Comparison of ENCODE assay signal across 23 mouse cellular contexts in the genomic region with DNA sequence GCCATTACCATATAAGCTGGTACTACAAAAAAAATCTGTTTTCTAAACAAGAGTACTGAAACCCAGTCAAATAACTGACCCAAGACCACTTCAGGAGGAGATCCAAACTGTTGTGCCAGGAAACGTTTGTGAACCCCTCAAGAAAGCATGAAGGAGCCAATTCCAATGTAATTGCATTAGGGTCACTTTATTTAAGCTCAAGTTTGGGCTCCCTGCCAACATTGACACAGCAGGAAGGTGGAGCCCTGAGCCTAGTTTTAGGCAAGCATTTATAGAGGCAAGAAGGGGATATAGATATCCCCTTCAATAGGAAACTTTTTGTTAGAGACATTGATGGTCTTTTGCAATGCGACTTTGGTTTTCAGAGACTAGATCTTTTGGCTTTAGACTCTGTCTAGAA.
DNase-seq lines count a peak whose midpoint lies in the region; ATAC-seq and TF ChIP-seq lines count a peak whose summit lies in the region.
"Had no signal": no experiment of that assay in that cellular context is flagged by ENCODE, and none has a peak within 500 bp of the region (broad histone marks: within the 10 kb centered on the region; RNA-seq: fewer than 3 reads in every experiment).

No protein-coding gene starts in this region.

- H3K27me3 ChIP-seq in embryonic facial prominence, embryonic 14.5 days (replicated peaks; ENCODE audit: control insufficient read depth, insufficient read depth, low read length), result no peaks in the 10 kb centered on the region
- H3K27me3 ChIP-seq in embryonic facial prominence, embryonic 10.5 days (replicated peaks; ENCODE audit: low read depth, poor library complexity, severe bottlenecking), result no peaks in the 10 kb centered on the region
- H3K27me3 ChIP-seq in kidney, postnatal 0 days (ENCODE audit: insufficient read depth, low read length), result no peaks in the 10 kb centered on the region
- no peaks in the 10 kb centered on the region for H3K27me3 ChIP-seq in lung, postnatal 0 days (replicated peaks; ENCODE audit: insufficient read depth, low read length)
- H3K27me3 ChIP-seq: embryonic facial prominence, embryonic 13.5 days; forebrain, embryonic 13.5 days; heart, embryonic 12.5 days; heart, embryonic 15.5 days; hindbrain, embryonic 13.5 days had no signal

- H3K4me3 ChIP-seq in embryonic facial prominence, embryonic 14.5 days (ENCODE audit: low read depth, low read length), result no peak overlapping the region
- no peak overlapping the region for H3K4me3 ChIP-seq in embryonic facial prominence, embryonic 10.5 days
- H3K4me3 ChIP-seq in kidney, postnatal 0 days (replicated peaks; ENCODE audit: low read depth, low read length), result no peak overlapping the region
- H3K4me3 ChIP-seq in lung, postnatal 0 days (ENCODE audit: low read depth, low read length), result no peak overlapping the region
- H3K4me3 ChIP-seq: embryonic facial prominence, embryonic 13.5 days; forebrain, embryonic 10.5 days; forebrain, embryonic 13.5 days; heart, embryonic 12.5 days; heart, embryonic 15.5 days; hindbrain, embryonic 10.5 days; hindbrain, embryonic 13.5 days had no signal

- H3K9ac ChIP-seq in embryonic facial prominence, embryonic 14.5 days (ENCODE audit: low read depth, low read length), result no peak overlapping the region
- H3K9ac ChIP-seq in kidney, postnatal 0 days (ENCODE audit: low read depth, low read length), result no peak overlapping the region
- H3K9ac ChIP-seq in lung, postnatal 0 days (replicated peaks; ENCODE audit: low read depth), result no peak overlapping the region
- H3K9ac ChIP-seq: embryonic facial prominence, embryonic 13.5 days; forebrain, embryonic 13.5 days; heart, embryonic 12.5 days; heart, embryonic 15.5 days; hindbrain, embryonic 13.5 days had no signal

- peak; percentile 53 for DNase-seq in embryonic facial prominence, embryonic 14.5 days (ENCODE audit: low spot score)
- DNase-seq in embryonic facial prominence, embryonic 10.5 days (ENCODE audit: low spot score), result no peak
- DNase-seq in kidney, postnatal 0 days (ENCODE audit: low spot score), result peak; percentile 9
- DNase-seq in kidney, postnatal 10 days, result no peak
- peak; percentile 22 for DNase-seq in lung, postnatal 0 days (ENCODE audit: low spot score)
- DNase-seq in lung, postnatal 36 days, result no peak
- DNase-seq: adrenal gland, adult 8-10 months; adrenal gland, postnatal 25 days; cerebellum, adult 18-20 months; cerebellum, adult 9-10 months; cerebellum, postnatal 14 days; gastrocnemius, postnatal 25 days; heart, adult 18-20 months; heart, postnatal 10 days; heart, postnatal 36 days had no signal

- no peaks in the 10 kb centered on the region for H3K4me1 ChIP-seq in embryonic facial prominence, embryonic 14.5 days (ENCODE audit: control insufficient read depth, insufficient read depth, low read length)
- no peaks in the 10 kb centered on the region for H3K4me1 ChIP-seq in embryonic facial prominence, embryonic 10.5 days
- H3K4me1 ChIP-seq in kidney, postnatal 0 days (replicated peaks; ENCODE audit: insufficient read depth, low read length), result no peaks in the 10 kb centered on the region
- H3K4me1 ChIP-seq in lung, postnatal 0 days (ENCODE audit: insufficient read depth, low read depth, low read length), result no peaks in the 10 kb centered on the region
- H3K4me1 ChIP-seq: embryonic facial prominence, embryonic 13.5 days; forebrain, embryonic 10.5 days; forebrain, embryonic 13.5 days; heart, embryonic 12.5 days; heart, embryonic 15.5 days; hindbrain, embryonic 10.5 days; hindbrain, embryonic 13.5 days had no signal

- no peak for ATAC-seq in embryonic facial prominence, embryonic 14.5 days (ENCODE audit: low read depth)
- no peak for ATAC-seq in kidney, postnatal 0 days (replicated peaks; ENCODE audit: low FRiP score, low read depth)
- no peak for ATAC-seq in lung, postnatal 0 days
- ATAC-seq: activated CD4-positive, CD25-positive, alpha-beta regulatory T cell, adult 4 months; forebrain, embryonic 13.5 days had no signal

- TF ChIP-seq EP300 in lung, postnatal 0 days (IDR thresholded peaks at IDR 0.05), result no peak

- no peak for TF ChIP-seq CTCF in kidney, postnatal 0 days (IDR thresholded peaks at IDR 0.05; ENCODE audit: low read depth)
- TF ChIP-seq CTCF in lung, postnatal 0 days (IDR thresholded peaks at IDR 0.05), result no peak

- H3K9me3 ChIP-seq in embryonic facial prominence, embryonic 14.5 days (ENCODE audit: control insufficient read depth, low read length), result no peaks in the 10 kb centered on the region
- H3K9me3 ChIP-seq in embryonic facial prominence, embryonic 10.5 days, result no peaks in the 10 kb centered on the region
- H3K9me3 ChIP-seq in kidney, postnatal 0 days (replicated peaks; ENCODE audit: low read length), result no peaks in the 10 kb centered on the region
- no peaks in the 10 kb centered on the region for H3K9me3 ChIP-seq in lung, postnatal 0 days (ENCODE audit: low read length)
- H3K9me3 ChIP-seq: embryonic facial prominence, embryonic 13.5 days; forebrain, embryonic 10.5 days; forebrain, embryonic 13.5 days; heart, embryonic 12.5 days; heart, embryonic 15.5 days; hindbrain, embryonic 10.5 days; hindbrain, embryonic 13.5 days had no signal

- no peak overlapping the region for H3K4me2 ChIP-seq in embryonic facial prominence, embryonic 14.5 days (ENCODE audit: low read depth, low read length)
- H3K4me2 ChIP-seq in kidney, postnatal 0 days (ENCODE audit: low read length), result no peak overlapping the region
- no peak overlapping the region for H3K4me2 ChIP-seq in lung, postnatal 0 days (replicated peaks; ENCODE audit: low read depth, low read length)
- H3K4me2 ChIP-seq: embryonic facial prominence, embryonic 13.5 days; forebrain, embryonic 13.5 days; heart, embryonic 12.5 days; heart, embryonic 15.5 days; hindbrain, embryonic 13.5 days had no signal

- 44% methylated on average over 2 of the region's 2 CpGs for WGBS in embryonic facial prominence, embryonic 14.5 days
- 63% methylated on average over 2 of the region's 2 CpGs for WGBS in embryonic facial prominence, embryonic 10.5 days
- WGBS in kidney, postnatal 0 days, result 60% methylated on average over 2 of the region's 2 CpGs
- WGBS in lung, postnatal 0 days, result 44% methylated on average over 2 of the region's 2 CpGs

- no peaks in the 10 kb centered on the region for H3K36me3 ChIP-seq in embryonic facial prominence, embryonic 14.5 days (ENCODE audit: control insufficient read depth, insufficient read depth, low read length)
- no peaks in the 10 kb centered on the region for H3K36me3 ChIP-seq in embryonic facial prominence, embryonic 10.5 days (replicated peaks)
- no peaks in the 10 kb centered on the region for H3K36me3 ChIP-seq in kidney, postnatal 0 days (ENCODE audit: insufficient read depth, low read length)
- H3K36me3 ChIP-seq in lung, postnatal 0 days (ENCODE audit: insufficient read depth, low read length), result no peaks in the 10 kb centered on the region
- H3K36me3 ChIP-seq: embryonic facial prominence, embryonic 13.5 days; forebrain, embryonic 10.5 days; heart, embryonic 12.5 days; heart, embryonic 15.5 days; hindbrain, embryonic 10.5 days; hindbrain, embryonic 13.5 days had no signal

- H3K27ac ChIP-seq in embryonic facial prominence, embryonic 14.5 days (replicated peaks; ENCODE audit: low read depth, low read length), result no peak overlapping the region
- no peak overlapping the region for H3K27ac ChIP-seq in embryonic facial prominence, embryonic 10.5 days (replicated peaks)
- H3K27ac ChIP-seq in kidney, postnatal 0 days, result no peak overlapping the region
- H3K27ac ChIP-seq in lung, postnatal 0 days (ENCODE audit: low read length), result no peak overlapping the region
- H3K27ac ChIP-seq: embryonic facial prominence, embryonic 13.5 days; forebrain, embryonic 10.5 days; forebrain, embryonic 13.5 days; heart, embryonic 15.5 days; hindbrain, embryonic 10.5 days; hindbrain, embryonic 13.5 days had no signal

Comparison
In these comparisons a context has a peak if more than half of its experiments do, and no peak if none do; other contexts are left out.
1. DNase-seq: peak in embryonic facial prominence, embryonic 14.5 days (single experiment), kidney, postnatal 0 days (single experiment) and lung, postnatal 0 days (single experiment); none in embryonic facial prominence, embryonic 10.5 days (single experiment), kidney, postnatal 10 days (single experiment) and lung, postnatal 36 days (single experiment).